Mouse (Mus musculus) intestine, embryonic 16.5 days (tissue): ENCODE results near the gene Meox1. TPM values are rescaled to one million over a fixed set of nuclear protein-coding genes. Genes with fewer than 3 reads are reported as not detected.

Experiments used
- polyA plus RNA-seq: library from polyadenylated mRNA; unstranded; fragments of >200 nt; fragmentation: Nextera tagmentation; extraction: Ambion mirVana; gene quantifications from 2 replicates; pipeline ENCODE4 v1.2.1, GENCODE M21; 2015

Meox1 gene
- polyA plus RNA-seq, 1 experiment from 2014 or later: 5.0 TPM

Other genes starting within 250 kb of the Meox1 start
- gene Arl4d, start 228.8 kb downstream of the Meox1 start, polyA plus RNA-seq: 6.6 and 6.9 TPM in 2 replicates
- 21.4 and 23.0 TPM in 2 replicates for gene Dhx8, start 161.5 kb downstream of the Meox1 start, polyA plus RNA-seq
- gene Etv4, start 109.0 kb downstream of the Meox1 start, polyA plus RNA-seq: 3.8 and 4.8 TPM in 2 replicates
- 0.12 TPM in 1 of 2 replicates, not detected in the other for gene Sost, start 72.6 kb upstream of the Meox1 start, polyA plus RNA-seq
- not detected in 2 replicates for gene Cfap97d1, start 89.9 kb upstream of the Meox1 start, polyA plus RNA-seq
- gene Dusp3, start 92.6 kb upstream of the Meox1 start, polyA plus RNA-seq: 27.6 and 29.5 TPM in 2 replicates
- 5.7 and 6.5 TPM in 2 replicates for gene Mpp3, start 134.1 kb upstream of the Meox1 start, polyA plus RNA-seq
- gene Cd300lg, start 147.1 kb upstream of the Meox1 start, polyA plus RNA-seq: 1.9 and 2.0 TPM in 2 replicates
- 5.8 and 6.2 TPM in 2 replicates for gene Mpp2, start 194.1 kb upstream of the Meox1 start, polyA plus RNA-seq
- 3.9 and 6.0 TPM in 2 replicates for gene Ppy, start 206.9 kb upstream of the Meox1 start, polyA plus RNA-seq
- gene Pyy, start 213.5 kb upstream of the Meox1 start, polyA plus RNA-seq: 62.9 and 67.0 TPM in 2 replicates